Mouse (Mus musculus): ENCODE results near the gene Nudcd2. TPM values are rescaled to one million over a fixed set of nuclear protein-coding genes. Genes with fewer than 3 reads are reported as not detected.

The Nudcd2 gene
- polyA plus RNA-seq, 1 experiment, result 38.7 TPM

DNA sequence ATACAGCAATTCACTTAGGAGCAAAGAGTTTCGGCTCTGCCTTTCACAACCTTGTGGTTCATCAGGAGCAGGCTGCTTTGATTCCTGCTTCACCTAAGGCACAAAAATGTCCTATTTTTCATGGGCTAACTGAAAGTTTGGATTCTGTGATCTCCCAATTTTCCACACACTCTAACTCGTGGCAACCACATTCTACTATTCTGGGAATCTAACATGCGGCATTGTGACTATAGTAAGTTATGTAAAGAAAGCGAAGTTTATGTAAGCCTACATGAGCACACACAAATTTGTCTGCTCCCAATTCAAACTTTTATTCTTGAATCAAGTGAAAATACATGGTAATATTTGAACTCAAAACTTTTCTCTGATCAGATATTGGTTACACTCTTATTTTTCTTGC lies 31.2 kb downstream of the Nudcd2 start:
- WGBS, result 67% methylated on average over 4 of the region's 4 CpGs
- H3K27ac ChIP-seq (ENCODE audit: control insufficient read depth, insufficient read depth, low read depth, low read length, poor library complexity), result no peak overlapping the region
- no peak for TF ChIP-seq CTCF (IDR thresholded peaks at IDR 0.05; ENCODE audit: control insufficient read depth, insufficient read depth, low read length)
- TF ChIP-seq POLR2A (IDR thresholded peaks at IDR 0.05; ENCODE audit: borderline replicate concordance, control insufficient read depth, low read depth, low read length), result no peak
- H3K4me1 ChIP-seq (ENCODE audit: control insufficient read depth, insufficient read depth, low read length), result no peaks in the 10 kb centered on the region
- no peak overlapping the region for H3K4me3 ChIP-seq (replicated peaks; ENCODE audit: control insufficient read depth, low read depth, low read length)

DNA sequence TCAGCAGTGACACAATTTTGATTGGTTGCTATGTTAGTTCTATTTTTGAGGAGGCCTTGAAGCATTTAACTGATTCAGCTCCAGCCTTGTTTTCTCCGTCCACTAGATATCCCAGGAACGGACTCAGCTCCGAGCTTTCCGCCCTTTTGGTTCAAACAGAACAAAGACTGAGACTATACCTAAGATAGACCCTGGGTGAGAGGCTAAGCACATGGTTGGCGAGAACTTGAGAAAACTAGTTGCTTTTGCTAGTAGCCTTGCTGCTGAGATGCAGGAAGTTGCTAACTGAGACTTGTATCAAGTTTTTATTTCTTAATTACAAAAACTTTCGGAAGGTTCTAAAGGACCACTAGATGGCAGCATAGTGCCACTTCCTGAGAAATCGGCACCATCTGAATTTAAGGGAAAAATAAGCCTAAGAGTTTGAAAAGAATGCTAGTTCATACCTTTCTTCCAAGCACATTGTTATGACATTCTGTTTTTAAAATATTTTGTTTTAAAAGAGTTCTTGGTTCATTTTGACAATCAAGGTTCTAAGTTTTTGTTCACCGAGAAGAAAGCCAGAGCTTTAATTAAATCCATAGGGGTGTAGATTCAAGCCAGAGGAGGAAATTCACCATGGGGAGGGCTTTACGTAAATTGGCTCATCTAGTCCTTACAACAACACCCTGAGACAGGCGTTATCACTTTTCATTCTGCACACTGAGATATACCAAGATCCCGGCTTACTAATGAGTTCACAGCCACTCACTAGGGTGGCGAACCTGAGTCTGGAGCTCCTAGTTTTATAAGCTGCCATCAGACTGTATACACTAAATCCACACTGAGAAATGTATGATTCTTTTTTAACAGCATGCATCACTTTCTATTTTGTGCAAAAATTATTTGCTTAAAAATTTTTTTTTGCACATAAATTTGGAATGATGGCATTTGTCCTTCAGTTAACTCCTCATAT lies 42.1 kb downstream of the Nudcd2 start:
- no peak for TF ChIP-seq CTCF (IDR thresholded peaks at IDR 0.05; ENCODE audit: control insufficient read depth, insufficient read depth, low read length)
- no peak for TF ChIP-seq POLR2A (IDR thresholded peaks at IDR 0.05; ENCODE audit: borderline replicate concordance, control insufficient read depth, low read depth, low read length)

GRCm38 (mm10) chr11:40781857-40782256 lies 48.4 kb downstream of the Nudcd2 start:
- no peak for TF ChIP-seq POLR2A (IDR thresholded peaks at IDR 0.05; ENCODE audit: borderline replicate concordance, control insufficient read depth, low read depth, low read length)
- TF ChIP-seq CTCF (IDR thresholded peaks at IDR 0.05; ENCODE audit: control insufficient read depth, insufficient read depth, low read length), result no peak
- Histone ChIP-seq H3K27ac (ENCODE audit: control insufficient read depth, insufficient read depth, low read depth, low read length, poor library complexity) (no peak overlapping the region), H3K4me3 (replicated peaks; ENCODE audit: control insufficient read depth, low read depth, low read length) (no peak overlapping the region), H3K4me1 (ENCODE audit: control insufficient read depth, insufficient read depth, low read length) (no peaks in the 10 kb centered on the region)
- WGBS, result 57% methylated on average over 2 of the region's 2 CpGs

More for the DNA sequence above, 42.1 kb downstream of the Nudcd2 start:
- Histone ChIP-seq H3K4me3 (replicated peaks; ENCODE audit: control insufficient read depth, low read depth, low read length) (no peak overlapping the region), H3K4me1 (ENCODE audit: control insufficient read depth, insufficient read depth, low read length) (no peaks in the 10 kb centered on the region), H3K27ac (ENCODE audit: control insufficient read depth, insufficient read depth, low read depth, low read length, poor library complexity) (no peak overlapping the region)
- 52% methylated on average over 12 of the region's 12 CpGs for WGBS

GRCm38 (mm10) chr11:40783346-40783745 lies 49.9 kb downstream of the Nudcd2 start:
- 74% methylated on average over 1 of the region's 1 CpGs for WGBS
- Histone ChIP-seq H3K27ac (ENCODE audit: control insufficient read depth, insufficient read depth, low read depth, low read length, poor library complexity) (no peak overlapping the region), H3K4me1 (ENCODE audit: control insufficient read depth, insufficient read depth, low read length) (no peaks in the 10 kb centered on the region), H3K4me3 (replicated peaks; ENCODE audit: control insufficient read depth, low read depth, low read length) (no peak overlapping the region)
- TF ChIP-seq POLR2A (IDR thresholded peaks at IDR 0.05; ENCODE audit: borderline replicate concordance, control insufficient read depth, low read depth, low read length) (no peak), CTCF (IDR thresholded peaks at IDR 0.05; ENCODE audit: control insufficient read depth, insufficient read depth, low read length) (no peak)

DNA sequence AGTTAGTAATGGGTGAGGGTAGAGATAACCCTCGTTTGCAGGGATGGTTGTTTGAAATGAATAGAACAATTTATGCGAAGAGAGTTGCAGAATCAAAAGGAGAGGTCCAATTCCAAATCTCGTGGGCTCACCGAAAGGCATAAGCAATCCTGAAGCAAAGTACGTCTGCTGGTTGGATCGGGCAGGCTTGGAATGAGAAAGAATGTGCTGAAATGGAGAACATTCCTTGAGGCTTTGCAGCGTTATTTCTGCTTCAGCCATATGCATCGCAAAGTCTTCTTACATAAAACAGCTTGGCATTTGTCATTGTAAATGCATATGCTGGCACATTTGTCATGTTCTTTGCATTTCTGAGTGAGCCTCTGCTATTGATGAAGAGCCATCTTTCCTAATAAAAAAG lies 50.9 kb downstream of the Nudcd2 start:
- WGBS, result 77% methylated on average over 8 of the region's 8 CpGs
- Histone ChIP-seq H3K27ac (ENCODE audit: control insufficient read depth, insufficient read depth, low read depth, low read length, poor library complexity) (no peak overlapping the region), H3K4me1 (ENCODE audit: control insufficient read depth, insufficient read depth, low read length) (no peaks in the 10 kb centered on the region), H3K4me3 (replicated peaks; ENCODE audit: control insufficient read depth, low read depth, low read length) (no peak overlapping the region)
- TF ChIP-seq CTCF (IDR thresholded peaks at IDR 0.05; ENCODE audit: control insufficient read depth, insufficient read depth, low read length) (no peak), POLR2A (IDR thresholded peaks at IDR 0.05; ENCODE audit: borderline replicate concordance, control insufficient read depth, low read depth, low read length) (no peak)

DNA sequence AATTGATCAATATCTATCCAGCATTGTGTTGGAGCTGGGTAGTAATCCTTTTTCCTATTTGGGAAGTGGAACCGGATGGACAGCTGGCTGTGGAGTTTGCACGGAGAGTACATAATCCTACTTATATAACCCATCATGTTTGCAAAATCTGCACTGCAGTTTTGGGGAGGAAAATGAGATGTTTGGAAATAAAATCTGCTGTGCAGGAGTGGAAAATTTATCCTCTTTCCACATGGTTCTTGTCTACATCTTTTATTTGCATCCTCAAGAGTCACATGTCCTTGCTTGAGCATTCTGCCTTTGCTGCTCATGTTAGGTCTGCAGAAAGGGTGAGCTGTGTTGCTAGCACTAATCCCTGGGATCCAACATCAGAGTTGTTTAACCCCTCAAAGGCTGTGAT lies 53.4 kb downstream of the Nudcd2 start:
- H3K27ac ChIP-seq (ENCODE audit: control insufficient read depth, insufficient read depth, low read depth, low read length, poor library complexity), result no peak overlapping the region
- no peaks in the 10 kb centered on the region for H3K4me1 ChIP-seq (ENCODE audit: control insufficient read depth, insufficient read depth, low read length)
- no peak overlapping the region for H3K4me3 ChIP-seq (replicated peaks; ENCODE audit: control insufficient read depth, low read depth, low read length)
- TF ChIP-seq CTCF (IDR thresholded peaks at IDR 0.05; ENCODE audit: control insufficient read depth, insufficient read depth, low read length) (no peak), POLR2A (IDR thresholded peaks at IDR 0.05; ENCODE audit: borderline replicate concordance, control insufficient read depth, low read depth, low read length) (no peak)
- 86% methylated on average over 2 of the region's 2 CpGs for WGBS

Other genes with a start within 250 kb of the Nudcd2 start
- 28.4 and 34.2 TPM in 2 replicates for gene Mat2b, start 38.5 kb upstream of the Nudcd2 start, polyA plus RNA-seq (2011; ENCODE audit: insufficient read depth, insufficient read length, low replicate concordance, missing spikeins)
- gene Hmmr, start 245 bp upstream of the Nudcd2 start, polyA plus RNA-seq (2011; ENCODE audit: insufficient read depth, insufficient read length, low replicate concordance, missing spikeins), result 23.2 and 23.5 TPM in 2 replicates
- gene Ccng1, start 21.6 kb downstream of the Nudcd2 start, polyA plus RNA-seq (2011; ENCODE audit: insufficient read depth, insufficient read length, low replicate concordance, missing spikeins), result 8.0 and 29.8 TPM in 2 replicates